Mouse (Mus musculus) hindbrain, embryonic 11.5 days (tissue): ENCODE results near the gene 1700019N19Rik. TPM values are rescaled to one million over a fixed set of nuclear protein-coding genes. Genes with fewer than 3 reads are reported as not detected.

Experiments used
- ATAC-seq: fragments of 200-750 bp; cut with Nextera tagmentation; 2 replicates; pipeline ENCODE4 v1.8.0; 2017; ENCODE audit warnings: mild to moderate bottlenecking, moderate TSS enrichment, moderate library complexity; ENCODE audit not compliant: low FRiP score
- DNase-seq: peaks from one replicate; pipeline ENCODE4 v3.0.0-alpha.2; 2015; ENCODE audit warnings: low spot score
- H3K27ac ChIP-seq: fragments of 300-500 bp; sonication (generic); 2 replicates; pipeline ENCODE4 v1.5.1; 2014; ENCODE audit warnings: mild to moderate bottlenecking, low read depth, low read length
- H3K27me3 ChIP-seq: fragments of 300-500 bp; sonication (generic); 2 replicates; pipeline ENCODE4 v1.6.1; 2014; ENCODE audit warnings: mild to moderate bottlenecking, low read length, moderate library complexity, mixed read lengths; ENCODE audit not compliant: control insufficient read depth, insufficient read depth
- H3K36me3 ChIP-seq: fragments of 300-500 bp; sonication (generic); 2 replicates; pipeline ENCODE4 v1.6.1; 2014; ENCODE audit warnings: mild to moderate bottlenecking, low read length, moderate library complexity, mixed read lengths; ENCODE audit not compliant: control insufficient read depth, insufficient read depth
- H3K4me1 ChIP-seq: fragments of 300-500 bp; sonication (generic); replicated peaks from 2 replicates; pipeline ENCODE4 v1.6.1; 2014; ENCODE audit warnings: low read length, mixed read lengths; ENCODE audit not compliant: control insufficient read depth, insufficient read depth
- H3K4me2 ChIP-seq: fragments of 300-500 bp; sonication (generic); replicated peaks from 2 replicates; pipeline ENCODE4 v1.6.1; 2014; ENCODE audit warnings: mild to moderate bottlenecking, low read depth, low read length
- H3K4me3 ChIP-seq: fragments of 300-500 bp; sonication (generic); 2 replicates; pipeline ENCODE4 v1.5.1; 2014; ENCODE audit warnings: low read depth, low read length
- H3K9ac ChIP-seq: fragments of 300-500 bp; sonication (generic); 2 replicates; pipeline ENCODE4 v1.6.1; 2014; ENCODE audit warnings: low read depth, low read length
- H3K9me3 ChIP-seq: fragments of 300-500 bp; sonication (generic); 2 replicates; pipeline ENCODE4 v1.6.1; 2016; ENCODE audit warnings: low read length; ENCODE audit not compliant: control insufficient read depth
- WGBS: fragments of 180-500 bp; shearing (Covaris S2); extraction: QIAGEN DNeasy Blood & Tissue Kit; methylation state at CpG from one replicate; pipeline ENCODE4 v1.1.7; 2014; 5-methylcytosine and 5-hydroxymethylcytosine counted together
- polyA plus RNA-seq: library from polyadenylated mRNA; unstranded; fragments of >200 nt; fragmentation: Nextera tagmentation; extraction: Ambion mirVana; gene quantifications from 2 replicates; pipeline ENCODE4 v1.2.1, GENCODE M21; 2014

The 1700019N19Rik gene
- polyA plus RNA-seq, 1 experiment from 2014 or later: not detected

- no peak for ATAC-seq
- no peak overlapping the region for H3K4me2 ChIP-seq
- no peaks in the 10 kb centered on the region for H3K4me1 ChIP-seq
- H3K4me3 ChIP-seq: no peak overlapping the region
- H3K9me3 ChIP-seq: no peaks in the 10 kb centered on the region
- DNase-seq: no peak
- WGBS: 70% methylated on average over 2 of the region's 2 CpGs
- no peak overlapping the region for H3K27ac ChIP-seq
- no peaks in the 10 kb centered on the region for H3K27me3 ChIP-seq
- no peaks in the 10 kb centered on the region for H3K36me3 ChIP-seq
- H3K9ac ChIP-seq: no peak overlapping the region
Measured at GRCm38 (mm10) chr19:58751504-58751903, 42.8 kb downstream of the 1700019N19Rik start.

DNA sequence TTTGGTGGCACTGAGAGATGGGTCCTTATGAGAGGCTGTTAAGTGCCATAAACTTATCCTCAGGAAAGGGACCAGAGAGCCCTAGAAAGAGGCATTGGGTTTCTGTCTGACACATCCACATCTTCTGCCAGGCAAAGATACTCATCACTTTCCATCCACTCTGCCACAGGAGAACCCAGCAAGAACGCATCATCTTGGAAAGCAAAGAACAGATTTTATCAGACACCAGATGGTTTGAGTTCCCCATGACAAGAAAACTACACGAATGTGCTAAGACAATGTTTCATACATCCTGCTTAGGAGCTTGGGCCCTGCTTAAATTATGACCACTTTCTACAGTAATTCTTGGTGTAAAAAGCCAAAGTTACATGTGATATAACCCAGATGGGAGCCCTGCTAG lies 43.4 kb downstream of the 1700019N19Rik start:
- Histone ChIP-seq H3K4me3 (no peak overlapping the region), H3K36me3 (no peaks in the 10 kb centered on the region), H3K27ac (no peak overlapping the region), H3K9ac (no peak overlapping the region), H3K27me3 (no peaks in the 10 kb centered on the region), H3K4me1 (no peaks in the 10 kb centered on the region), H3K4me2 (no peak overlapping the region), H3K9me3 (no peaks in the 10 kb centered on the region)
- WGBS: 92% methylated on average over 2 of the region's 2 CpGs
- DNase-seq (no peak), ATAC-seq (no peak)

GRCm38 (mm10) chr19:58747498-58748000 lies 46.7 kb downstream of the 1700019N19Rik start:
- H3K36me3 ChIP-seq: no peaks in the 10 kb centered on the region
- H3K27me3 ChIP-seq: no peaks in the 10 kb centered on the region
- H3K4me1 ChIP-seq: no peaks in the 10 kb centered on the region
- 86% methylated on average over 9 of the region's 9 CpGs for WGBS
- no peak for DNase-seq
- H3K27ac ChIP-seq: no peak overlapping the region
- no peak overlapping the region for H3K4me2 ChIP-seq
- no peaks in the 10 kb centered on the region for H3K9me3 ChIP-seq
- H3K4me3 ChIP-seq: no peak overlapping the region
- ATAC-seq: no peak
- H3K9ac ChIP-seq: no peak overlapping the region

DNA sequence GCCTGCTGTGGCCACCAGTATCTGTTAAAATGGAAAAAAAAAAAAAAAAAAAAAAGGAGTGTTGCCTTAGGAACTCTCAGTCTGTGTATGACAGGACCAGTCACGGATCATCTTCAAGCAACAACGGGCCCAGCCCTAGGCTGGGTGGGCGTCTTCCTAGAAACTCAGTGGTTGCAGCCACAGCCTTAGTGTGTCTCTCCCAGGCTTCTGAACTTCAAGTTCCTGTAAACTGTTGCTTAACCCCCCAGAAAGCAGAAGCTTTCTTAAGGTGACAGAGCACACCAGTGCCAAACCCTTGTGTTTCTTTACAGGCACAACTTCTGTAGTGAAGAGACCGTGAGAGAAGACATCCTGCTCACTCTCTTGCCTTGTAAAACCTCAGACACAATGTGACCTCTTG lies 50.5 kb downstream of the 1700019N19Rik start:
- ATAC-seq (no peak), DNase-seq (no peak)
- 82% methylated on average over 4 of the region's 4 CpGs for WGBS
- Histone ChIP-seq H3K27me3 (no peaks in the 10 kb centered on the region), H3K4me2 (no peak overlapping the region), H3K4me1 (no peaks in the 10 kb centered on the region), H3K27ac (no peak overlapping the region), H3K36me3 (no peaks in the 10 kb centered on the region), H3K4me3 (no peak overlapping the region), H3K9ac (no peak overlapping the region), H3K9me3 (no peaks in the 10 kb centered on the region)

DNA sequence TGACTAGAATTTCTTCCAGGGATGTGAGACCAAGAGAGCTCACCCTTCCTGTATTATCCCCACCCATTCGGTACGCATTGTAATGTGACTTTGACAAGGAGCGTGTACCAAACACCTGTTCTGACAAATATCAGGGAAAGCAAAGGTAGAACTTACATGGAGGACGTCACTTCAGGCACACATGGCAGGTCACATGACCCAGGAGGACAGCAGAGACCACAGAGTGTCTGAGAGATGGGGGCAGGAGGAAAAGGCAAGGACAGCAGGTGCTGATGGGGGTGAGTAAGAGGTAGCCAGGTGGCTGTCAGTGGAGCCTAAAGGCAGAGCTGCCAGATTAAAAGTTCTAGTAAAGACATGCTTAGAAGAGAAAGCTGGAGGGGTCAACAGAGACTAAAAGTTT lies 51.5 kb downstream of the 1700019N19Rik start:
- Histone ChIP-seq H3K27ac (no peak overlapping the region), H3K9me3 (no peaks in the 10 kb centered on the region), H3K9ac (no peak overlapping the region), H3K27me3 (no peaks in the 10 kb centered on the region), H3K4me2 (no peak overlapping the region), H3K36me3 (no peaks in the 10 kb centered on the region), H3K4me3 (no peak overlapping the region), H3K4me1 (no peaks in the 10 kb centered on the region)
- ATAC-seq (no peak), DNase-seq (no peak)
- WGBS: 87% methylated on average over 4 of the region's 4 CpGs

GRCm38 (mm10) chr19:58741036-58741435 lies 53.2 kb downstream of the 1700019N19Rik start:
- Histone ChIP-seq H3K9ac (no peak overlapping the region), H3K36me3 (no peaks in the 10 kb centered on the region), H3K4me2 (no peak overlapping the region), H3K27ac (no peak overlapping the region), H3K27me3 (no peaks in the 10 kb centered on the region), H3K9me3 (no peaks in the 10 kb centered on the region), H3K4me3 (no peak overlapping the region), H3K4me1 (no peaks in the 10 kb centered on the region)
- 76% methylated on average over 6 of the region's 6 CpGs for WGBS
- no peak for ATAC-seq
- DNase-seq: no peak

DNA sequence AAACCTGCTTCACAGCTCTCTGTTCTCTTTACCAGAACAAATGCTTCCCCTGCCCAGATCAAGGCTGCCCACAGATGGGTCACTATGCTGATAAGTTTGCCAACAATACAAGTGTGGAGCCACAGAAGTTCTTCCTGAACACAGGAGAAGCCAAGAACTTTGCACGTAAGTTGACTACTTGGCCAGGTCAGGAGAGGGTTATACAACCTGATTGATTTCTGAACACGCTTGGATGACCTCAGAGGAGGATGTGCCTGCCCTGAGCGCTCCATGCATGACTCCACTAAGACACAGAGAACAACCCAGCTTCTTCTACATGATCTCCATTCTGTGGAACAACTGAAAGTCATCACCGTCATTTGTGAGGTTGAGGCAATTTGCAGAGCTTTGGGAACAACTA lies 56.1 kb downstream of the 1700019N19Rik start:
- Histone ChIP-seq H3K4me3 (no peak overlapping the region), H3K27ac (no peak overlapping the region), H3K4me2 (no peak overlapping the region), H3K27me3 (no peaks in the 10 kb centered on the region), H3K9me3 (no peaks in the 10 kb centered on the region), H3K9ac (no peak overlapping the region), H3K4me1 (no peaks in the 10 kb centered on the region), H3K36me3 (no peaks in the 10 kb centered on the region)
- no peak for DNase-seq
- WGBS: 85% methylated on average over 4 of the region's 4 CpGs
- ATAC-seq: no peak

Other genes with a start within 250 kb of the 1700019N19Rik start
- 0.11 TPM in 1 of 2 replicates, not detected in the other for gene Pnlip, start 142.0 kb downstream of the 1700019N19Rik start, polyA plus RNA-seq
- 0.18 TPM in 1 of 2 replicates, not detected in the other for gene Pnliprp1, start 65.6 kb downstream of the 1700019N19Rik start, polyA plus RNA-seq
- 0.11 TPM in 1 of 2 replicates, not detected in the other for gene Pnliprp2, start 34.7 kb downstream of the 1700019N19Rik start, polyA plus RNA-seq
- 0.54 and 0.99 TPM in 2 replicates for gene Eno4, start 149.0 kb upstream of the 1700019N19Rik start, polyA plus RNA-seq
- 14.5 and 15.7 TPM in 2 replicates for gene Hspa12a, start 149.2 kb upstream of the 1700019N19Rik start, polyA plus RNA-seq